Mouse (Mus musculus) G1E (cell line): Measurements from ENCODE around the gene Ttc28.

ENCODE experiments used
- CTCF ChIP-seq: IDR thresholded peaks from 2 replicates; pipeline ENCODE4 v1.5.1; 2012; ENCODE audit warnings: low read depth, low read length, inconsistent platforms, mixed read lengths
- TAL1 ChIP-seq: conservative IDR thresholded peaks from 2 replicates; pipeline ENCODE4 v1.6.1; 2012; ENCODE audit warnings: low read depth, low read length, inconsistent platforms, mixed read lengths

- TF ChIP-seq CTCF (no peak), TAL1 (no peak)
Observed at GRCm38 (mm10) chr5:111046841-111047476, 167.4 kb downstream of the Ttc28 start.
